Comparison of ENCODE assay signal across 8 mouse cellular contexts in genomic region chr14:75873612-75874011, GRCm38 (mm10). TPM values are rescaled to one million over a fixed set of nuclear protein-coding genes. Genes with fewer than 3 reads are reported as not detected.
DNase-seq lines count a peak whose midpoint lies in the region; ATAC-seq lines count a peak whose summit lies in the region.
"Had no signal": no experiment of that assay in that cellular context is flagged by ENCODE, and none has a peak within 500 bp of the region (broad histone marks: within the 10 kb centered on the region; RNA-seq: fewer than 3 reads in every experiment).

No protein-coding gene starts in this region.

- 24% methylated on average over 9 of the region's 9 CpGs for WGBS in lung, embryonic 16.5 days
- 78% methylated on average over 9 of the region's 9 CpGs for WGBS in forebrain, embryonic 14.5 days

- no peak overlapping the region for H3K27ac ChIP-seq in lung, embryonic 16.5 days (ENCODE audit: low read length)
- H3K27ac ChIP-seq in forebrain, embryonic 14.5 days (ENCODE audit: low read depth, low read length), result no peak overlapping the region
- H3K27ac ChIP-seq: lung, embryonic 15.5 days had no signal

- H3K36me3 ChIP-seq in lung, embryonic 16.5 days (ENCODE audit: control insufficient read depth, insufficient read depth, low read length), result no peaks in the 10 kb centered on the region
- no peaks in the 10 kb centered on the region for H3K36me3 ChIP-seq in forebrain, embryonic 14.5 days (ENCODE audit: control insufficient read depth, insufficient read depth, low read length)
- H3K36me3 ChIP-seq: lung, embryonic 15.5 days had no signal

- H3K4me1 ChIP-seq in lung, embryonic 16.5 days (replicated peaks; ENCODE audit: control insufficient read depth, insufficient read depth, low read length), result no peaks in the 10 kb centered on the region; the same call in 1 of the 2 replicates
- no peaks in the 10 kb centered on the region for H3K4me1 ChIP-seq in forebrain, embryonic 14.5 days (ENCODE audit: control insufficient read depth, insufficient read depth, low read length)

- no peak overlapping the region for H3K4me3 ChIP-seq in lung, embryonic 16.5 days (ENCODE audit: low read length)
- no peak overlapping the region for H3K4me3 ChIP-seq in forebrain, embryonic 14.5 days (ENCODE audit: low read depth, low read length)
- H3K4me3 ChIP-seq: lung, embryonic 15.5 days had no signal

- H3K9ac ChIP-seq in lung, embryonic 16.5 days (ENCODE audit: low read length), result no peak overlapping the region
- no peak overlapping the region for H3K9ac ChIP-seq in forebrain, embryonic 14.5 days (ENCODE audit: low read length)
- H3K9ac ChIP-seq: lung, embryonic 15.5 days had no signal

- DNase-seq in right cerebral cortex, postnatal 4 days, result peak; percentile 31
- no peak for DNase-seq in right cerebral cortex, postnatal 10 days (ENCODE audit: low spot score in 2 of 2)
- peak; percentile 52 for DNase-seq in fibroblast of lung, adult 2 months (ENCODE audit: low read depth)
- DNase-seq in cerebellum, adult 11-12 months, result no peak
- no peak for DNase-seq in forebrain, embryonic 14.5 days (ENCODE audit: low spot score)
- DNase-seq in T-cell, adult 2 months (ENCODE audit: low spot score), result no peak

- H3K27me3 ChIP-seq in lung, embryonic 16.5 days (ENCODE audit: control insufficient read depth, insufficient read depth, low read depth, low read length), result no peaks in the 10 kb centered on the region
- no peaks in the 10 kb centered on the region for H3K27me3 ChIP-seq in forebrain, embryonic 14.5 days (replicated peaks; ENCODE audit: control insufficient read depth, insufficient read depth, low read length)
- H3K27me3 ChIP-seq: lung, embryonic 15.5 days had no signal

- no peak overlapping the region for H3K4me2 ChIP-seq in lung, embryonic 16.5 days (ENCODE audit: low read depth, low read length)
- no peak overlapping the region for H3K4me2 ChIP-seq in forebrain, embryonic 14.5 days (ENCODE audit: low read length)
- H3K4me2 ChIP-seq: lung, embryonic 15.5 days had no signal

- no peaks in the 10 kb centered on the region for H3K9me3 ChIP-seq in lung, embryonic 16.5 days (ENCODE audit: control insufficient read depth, low read length)
- no peaks in the 10 kb centered on the region; the same call in 1 of the 2 replicates for H3K9me3 ChIP-seq in forebrain, embryonic 14.5 days (replicated peaks; ENCODE audit: control insufficient read depth, low read length)
- H3K9me3 ChIP-seq: lung, embryonic 15.5 days had no signal

- peak; percentile 39; the same call in 1 of the 2 replicates for ATAC-seq in lung, embryonic 16.5 days (ENCODE audit: low read depth)
- no peak for ATAC-seq in forebrain, embryonic 14.5 days

RNA-seq across cellular contexts. Expression of gene Tpt1, which starts 28.7 kb away (rescaled TPM):
- 979 and 987 TPM in 2 replicates for polyA plus RNA-seq in lung, embryonic 16.5 days (2015; fragmentation: Nextera tagmentation; extraction: Ambion mirVana)
- polyA plus RNA-seq in forebrain, embryonic 14.5 days (2014; fragmentation: Nextera tagmentation; extraction: Ambion mirVana), result 979 and 1,156 TPM in 2 replicates

Comparison
In these comparisons a context has a peak if more than half of its experiments do, and no peak if none do; other contexts are left out.
1. DNase-seq: peak in right cerebral cortex, postnatal 4 days (single experiment) and fibroblast of lung, adult 2 months (single experiment); none in right cerebral cortex, postnatal 10 days (0 of 2), cerebellum, adult 11-12 months (single experiment), forebrain, embryonic 14.5 days (single experiment) and T-cell, adult 2 months (single experiment).